Mouse (Mus musculus): ENCODE data around the gene Cenph.
A peak's percentile ranks its signal among the peaks of the same experiment; 100 is the strongest.
"Not testable (repeated sequence)": the region's sequence is repeated elsewhere in the genome, so short reads cannot be mapped to it uniquely, and the experiment has no call there.

Cenph gene

DNA sequence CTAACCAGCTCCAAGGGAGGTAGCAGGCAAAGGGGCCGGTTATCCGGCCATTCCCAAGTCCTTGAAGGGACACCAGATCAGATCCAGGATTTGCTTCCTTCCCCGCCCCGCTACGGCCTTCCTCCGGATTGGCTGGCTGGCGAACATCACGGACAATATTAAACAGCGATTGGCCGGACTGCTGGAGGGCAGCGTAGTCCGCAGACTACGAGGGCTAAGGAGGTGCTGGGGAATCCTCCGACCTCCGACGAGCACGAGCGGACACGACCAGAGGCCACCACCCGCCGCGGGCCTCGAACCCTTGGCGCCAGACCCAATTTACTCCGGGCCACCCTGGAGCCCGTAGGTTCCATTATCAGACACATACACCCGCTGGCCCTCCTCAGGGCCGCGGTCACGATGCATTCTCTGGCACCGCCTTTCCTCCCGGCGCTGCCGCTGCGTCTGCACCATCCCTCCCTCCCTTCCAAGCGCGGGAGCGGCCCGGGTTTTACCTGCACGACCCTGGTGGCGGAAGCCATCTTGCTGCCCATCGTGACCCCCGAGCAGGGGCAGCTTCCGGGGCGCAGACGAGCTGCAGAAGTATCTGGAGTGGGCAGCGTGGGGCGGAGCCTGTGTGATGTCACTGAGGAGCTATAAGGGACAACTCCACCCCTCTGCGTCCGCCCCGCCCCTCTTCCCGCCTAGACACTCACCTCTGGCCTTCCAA, 31.5 kb downstream of the Cenph start, which contains the start of gene Mrps36:
Mrps36 (minus strand) TSS at position 624 of the 709 bp plus-strand sequence.
- DNase-seq, result peak; percentile 96

DNA sequence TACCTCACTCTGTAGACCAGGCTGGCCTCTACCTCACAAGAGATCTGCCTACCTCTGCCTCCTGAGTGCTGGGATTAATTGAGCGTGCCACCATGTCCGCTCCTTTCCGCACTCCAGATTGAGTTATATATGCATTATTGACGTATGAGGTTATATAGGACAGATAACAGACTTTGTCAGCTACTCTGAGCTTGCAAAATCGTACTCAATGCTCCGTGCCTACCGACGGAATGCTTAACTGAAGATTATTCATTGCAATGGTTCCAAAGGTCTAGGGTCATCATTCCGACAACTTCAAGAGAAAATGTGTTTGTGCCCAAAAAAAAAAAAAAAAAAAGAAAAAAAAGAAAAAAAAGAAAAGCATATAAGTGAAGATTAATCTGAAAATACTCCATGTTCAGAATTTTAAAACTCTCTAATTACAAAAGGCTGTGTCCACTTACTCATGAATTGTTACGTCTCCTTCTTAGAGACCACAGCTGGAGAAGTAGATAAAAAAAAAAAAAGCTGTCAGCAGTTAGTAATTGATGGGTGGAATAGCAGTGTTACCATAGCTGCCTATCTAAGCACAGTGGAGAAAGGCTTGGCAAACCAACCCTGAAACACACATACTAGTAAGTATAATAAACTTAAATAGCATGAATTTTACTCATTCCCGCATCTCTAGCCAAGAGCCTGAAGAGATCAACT, 32.2 kb downstream of the Cenph start:
- no peak for DNase-seq

DNA sequence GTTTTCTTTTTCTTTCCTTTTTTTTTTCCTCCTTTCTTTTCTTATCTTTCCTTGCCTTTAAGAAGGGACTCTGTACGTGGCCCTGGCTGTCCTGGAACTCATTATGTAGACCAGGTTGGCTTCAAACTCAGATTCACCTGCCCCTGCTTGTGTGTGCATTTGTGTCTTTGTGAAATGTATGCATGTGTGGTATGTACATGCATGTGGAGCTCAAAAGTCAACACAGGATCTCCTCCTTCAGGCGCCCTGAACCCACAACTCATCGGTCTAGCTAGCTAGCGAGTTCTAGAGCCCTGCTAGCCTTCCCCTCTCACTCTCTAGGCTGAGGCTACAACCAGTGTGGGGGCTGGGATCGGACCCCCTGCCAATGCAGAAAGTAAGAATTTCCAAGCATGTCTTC, 32.9 kb downstream of the Cenph start:
- no peak for DNase-seq

DNA sequence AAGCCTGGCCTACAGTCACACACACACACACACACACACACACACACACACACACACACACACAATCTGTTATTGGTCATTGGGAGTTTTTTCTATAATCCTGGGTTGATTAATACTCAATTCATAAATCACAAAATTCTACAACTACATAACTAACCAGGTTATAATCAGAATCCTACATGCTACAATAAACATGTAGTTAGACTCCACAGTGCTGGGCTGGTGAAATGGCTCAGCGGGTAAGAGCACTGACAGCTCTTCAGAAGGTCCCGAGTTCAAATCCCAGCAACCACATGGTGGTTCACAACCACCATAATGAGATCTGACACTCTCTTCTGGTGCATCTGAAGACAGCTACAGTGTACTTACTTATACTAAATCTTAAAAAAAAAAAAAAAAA, 42.9 kb downstream of the Cenph start:
- no peak for DNase-seq

DNA sequence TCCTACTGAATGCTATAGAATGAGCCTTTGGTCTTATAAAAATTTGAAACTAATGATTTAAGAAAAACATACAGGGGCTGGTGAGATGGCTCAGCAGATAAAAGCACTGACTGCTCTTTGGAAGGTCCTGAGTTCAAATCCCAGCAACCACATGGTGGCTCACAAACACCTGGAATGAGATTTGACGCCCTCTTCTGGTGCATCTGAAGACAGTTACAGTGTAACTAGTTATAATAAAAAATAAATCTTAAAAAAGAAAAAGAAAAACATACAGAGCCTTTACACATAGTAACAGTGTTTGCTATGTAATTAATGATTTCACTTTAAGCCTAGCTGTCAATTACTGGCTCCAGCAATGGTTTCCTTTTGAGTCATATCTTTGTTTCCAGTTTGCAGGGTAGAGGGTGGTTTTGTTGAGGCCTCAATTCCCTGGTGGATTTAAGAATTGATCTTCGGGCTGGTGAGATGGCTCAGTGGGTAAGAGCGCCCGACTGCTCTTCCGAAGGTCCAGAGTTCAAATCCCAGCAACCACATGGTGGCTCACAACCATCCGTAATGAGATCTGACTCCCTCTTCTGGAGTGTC, 44.1 kb downstream of the Cenph start:
- not testable (repeated sequence) for DNase-seq

DNA sequence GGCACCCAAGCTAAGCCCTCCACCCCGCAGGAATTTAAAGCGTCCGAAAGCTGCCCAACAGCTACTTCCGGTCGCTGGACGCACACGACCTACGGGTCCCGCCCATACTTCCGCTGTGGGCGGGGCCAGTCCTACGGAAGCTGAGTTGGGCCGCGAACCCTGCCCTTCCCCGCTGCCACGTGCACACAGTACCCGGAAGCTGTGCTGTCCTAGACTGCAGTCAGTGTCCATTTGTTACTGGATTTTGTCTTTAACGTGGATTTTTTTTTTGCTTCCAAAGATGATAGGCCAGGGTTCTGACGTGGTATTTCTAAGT, 44.9 kb downstream of the Cenph start, which contains the start of gene Cdk7:
Cdk7 (minus strand) TSS at position 79 of the 316 bp plus-strand sequence.
- DNase-seq, result peak; percentile 91

DNA sequence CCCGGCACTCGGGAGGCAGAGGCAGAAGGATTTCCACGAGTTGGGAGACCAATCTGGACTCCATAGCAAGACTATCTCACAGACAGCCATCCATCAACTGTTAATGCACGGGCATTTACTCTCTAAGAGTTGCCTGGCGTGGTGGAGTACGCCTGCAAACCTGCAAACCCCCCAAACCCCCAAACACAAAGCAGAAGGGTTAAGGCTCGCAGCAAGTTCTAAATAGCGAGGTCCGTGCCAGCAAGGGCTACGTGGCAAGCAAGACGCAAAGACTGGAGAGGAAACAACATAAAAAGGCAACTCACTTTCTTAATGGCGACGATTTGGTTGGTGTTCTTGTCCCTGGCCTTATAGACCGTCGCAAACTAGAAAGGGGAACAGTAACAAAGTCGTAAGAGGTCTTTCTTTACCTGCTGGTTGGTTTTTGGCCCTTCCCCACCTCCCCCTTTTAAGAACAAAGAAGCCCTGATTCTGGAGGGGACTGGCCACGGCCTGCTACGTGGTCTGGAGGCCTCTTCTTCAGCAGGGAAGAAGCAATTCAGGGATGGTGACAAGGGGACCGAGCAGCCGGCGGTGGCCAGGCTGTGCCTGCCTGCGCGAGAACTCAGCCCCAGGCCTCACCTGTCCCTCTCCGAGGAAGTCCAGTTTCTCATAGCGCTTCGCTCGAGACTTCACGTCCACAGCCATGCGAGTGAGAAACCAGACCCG, 45.4 kb downstream of the Cenph start:
- peak; percentile 20 for DNase-seq

DNA sequence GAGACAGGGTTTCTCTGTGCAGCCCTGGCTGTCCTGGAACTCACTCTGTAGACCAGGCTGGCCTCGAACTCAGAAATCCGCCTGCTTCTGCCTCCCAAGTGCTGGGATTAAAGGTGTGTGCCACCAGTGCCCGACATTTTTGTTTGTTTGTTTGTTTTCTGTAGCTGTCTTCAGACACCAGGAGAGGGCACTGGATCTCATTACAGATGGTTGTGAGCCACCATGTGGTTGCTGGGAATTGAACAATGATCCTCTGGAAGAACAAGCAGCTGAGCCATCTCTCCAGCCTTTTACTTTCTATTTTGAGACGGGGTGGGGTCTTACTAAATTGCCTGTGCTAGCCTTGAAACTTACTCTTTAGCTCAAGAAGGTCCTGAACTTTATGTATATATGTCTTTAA, 47.2 kb downstream of the Cenph start:
- not testable (repeated sequence) for DNase-seq

DNA sequence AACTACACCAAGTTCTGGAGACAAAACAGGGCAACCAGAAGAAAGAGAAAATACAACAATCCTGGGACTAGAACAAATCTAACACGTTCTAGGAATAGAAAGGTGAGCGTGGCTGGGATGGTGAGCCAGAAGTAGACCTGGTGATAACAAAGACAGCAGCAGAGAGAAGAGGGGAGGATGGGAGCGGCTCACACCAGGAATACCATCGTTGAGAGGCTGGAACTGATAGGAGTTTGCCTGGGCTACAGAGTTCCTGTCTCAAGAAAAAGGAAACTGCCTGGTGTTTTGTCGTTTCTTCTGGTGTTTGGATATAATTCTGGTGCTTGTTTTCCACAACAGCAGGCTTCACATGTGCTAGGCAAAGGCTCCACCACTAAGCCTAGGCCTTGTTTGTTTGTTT, 47.6 kb downstream of the Cenph start:
- DNase-seq, result no peak

DNA sequence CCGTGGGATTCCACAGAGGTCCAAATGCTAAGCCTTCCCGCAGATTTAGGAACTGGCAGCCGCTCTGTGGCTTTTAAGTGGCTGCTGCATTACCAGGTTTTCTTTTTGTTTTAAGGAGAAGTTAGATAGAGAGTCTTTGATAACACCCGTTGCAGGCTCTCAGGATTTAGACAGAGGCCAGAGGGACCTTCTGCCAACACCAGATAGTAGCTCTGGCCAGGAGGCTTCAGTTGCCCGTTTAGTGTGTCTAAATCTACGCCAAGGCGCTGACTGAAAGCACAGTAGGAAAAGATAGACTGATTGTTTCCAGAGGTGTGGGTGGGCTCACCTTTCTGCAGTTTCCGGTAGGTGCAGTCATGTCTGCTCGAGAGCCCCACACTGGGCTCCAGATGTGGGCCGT, 50.5 kb downstream of the Cenph start:
- no peak for DNase-seq

DNA sequence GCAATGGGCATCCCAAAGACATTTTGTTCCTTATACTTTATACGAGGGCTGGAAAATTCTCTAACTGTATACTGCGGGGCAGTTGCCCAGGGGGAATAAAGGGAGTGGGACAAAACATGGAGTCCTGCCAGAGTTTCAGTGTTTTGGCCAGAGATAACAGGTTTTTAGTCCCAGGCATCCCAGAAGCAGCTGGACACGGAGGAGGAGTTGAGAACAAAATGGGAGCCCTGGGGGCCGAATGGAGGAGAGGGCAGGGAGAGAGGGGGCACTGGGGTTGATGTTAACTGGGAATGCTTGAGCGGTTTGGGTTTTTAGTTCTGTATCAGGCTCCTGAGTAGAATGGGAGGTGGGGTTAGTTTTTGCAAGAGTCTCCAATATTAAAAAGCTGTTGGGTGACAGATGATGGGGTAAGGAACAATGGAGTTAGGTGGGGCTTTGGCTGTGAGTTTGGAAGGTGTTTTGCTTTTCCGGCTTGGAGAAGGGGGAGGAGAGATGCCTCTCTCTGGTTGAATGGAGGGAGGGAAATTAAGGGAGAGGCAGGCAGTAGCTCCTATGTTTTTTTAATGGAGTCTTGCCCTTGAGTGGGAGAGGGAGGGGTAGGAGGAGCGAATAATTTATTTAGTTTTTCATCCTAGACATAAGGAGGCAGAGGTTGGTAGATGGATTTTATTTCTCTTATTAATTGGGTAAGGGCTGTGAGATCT, 51.5 kb downstream of the Cenph start:
- DNase-seq, result no peak

DNA sequence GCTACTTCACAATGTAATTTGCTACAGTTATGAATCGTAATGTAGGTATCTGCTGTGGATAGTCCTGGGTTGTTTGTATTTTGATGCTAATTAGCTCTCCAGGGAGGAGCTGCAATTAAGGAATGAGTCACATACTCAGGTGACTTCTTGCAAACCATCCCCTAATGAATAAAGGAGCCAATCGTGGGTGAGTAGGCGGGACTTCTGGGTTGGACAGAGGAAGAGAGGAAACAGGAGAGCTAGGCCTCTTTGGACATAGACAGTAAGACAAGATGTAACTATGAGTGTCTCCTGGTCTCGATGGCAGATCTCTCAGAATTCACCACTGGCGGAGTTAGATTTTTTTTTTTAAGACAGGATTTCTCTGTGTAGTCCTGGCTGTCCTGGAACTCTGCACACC, 54.0 kb downstream of the Cenph start:
- DNase-seq, result no peak

DNA sequence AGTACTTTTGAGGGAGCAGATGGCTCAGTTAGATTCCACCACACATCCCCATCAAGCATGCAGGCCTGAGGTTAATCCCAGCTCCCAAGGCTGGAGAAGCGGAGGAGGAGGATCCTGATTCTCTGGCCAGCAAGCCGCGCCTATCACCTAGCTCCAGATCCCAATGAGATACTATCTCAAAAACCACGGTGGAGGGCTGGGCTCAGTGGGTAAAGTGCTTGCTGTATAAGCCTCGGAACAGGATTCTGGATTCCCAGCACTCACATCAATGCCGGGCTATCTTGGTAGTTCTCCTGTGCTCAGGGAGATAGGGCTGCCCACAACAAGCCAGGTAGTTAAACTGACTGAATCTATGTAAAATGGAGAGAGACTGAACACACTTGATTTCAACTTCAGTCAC, 60.2 kb downstream of the Cenph start:
- no peak for DNase-seq

Data from thymus, postnatal 14 days (tissue).